Mouse (Mus musculus): ENCODE measurements around the gene Etl4. TPM values are rescaled to one million over a fixed set of nuclear protein-coding genes. Genes with fewer than 3 reads are reported as not detected.

The Etl4 gene
- total and polyA plus RNA-seq, 3 experiments, result 10.1 to 29.4 (median 23.3) TPM

DNA sequence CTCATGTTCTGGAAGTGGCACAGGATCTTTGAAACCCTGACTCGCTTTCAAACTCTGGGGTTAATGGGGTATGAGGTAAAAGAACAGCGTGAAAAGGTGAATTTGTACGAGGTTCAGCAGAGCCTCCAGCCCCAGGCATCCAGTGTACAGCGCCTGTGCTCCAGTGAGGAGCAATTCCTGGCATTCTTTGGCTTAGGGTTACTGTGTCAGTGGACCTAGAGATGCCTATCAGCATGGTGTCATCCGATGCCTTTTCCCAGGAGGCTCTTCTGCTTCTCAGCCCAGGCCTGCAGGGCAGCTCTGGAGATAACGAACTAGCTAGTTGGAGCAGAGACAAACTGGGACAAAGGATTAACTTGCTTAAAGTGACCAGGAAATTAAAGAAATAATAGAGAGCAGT, 653.5 kb downstream of the Etl4 start:
- DNase-seq, result no peak

DNA sequence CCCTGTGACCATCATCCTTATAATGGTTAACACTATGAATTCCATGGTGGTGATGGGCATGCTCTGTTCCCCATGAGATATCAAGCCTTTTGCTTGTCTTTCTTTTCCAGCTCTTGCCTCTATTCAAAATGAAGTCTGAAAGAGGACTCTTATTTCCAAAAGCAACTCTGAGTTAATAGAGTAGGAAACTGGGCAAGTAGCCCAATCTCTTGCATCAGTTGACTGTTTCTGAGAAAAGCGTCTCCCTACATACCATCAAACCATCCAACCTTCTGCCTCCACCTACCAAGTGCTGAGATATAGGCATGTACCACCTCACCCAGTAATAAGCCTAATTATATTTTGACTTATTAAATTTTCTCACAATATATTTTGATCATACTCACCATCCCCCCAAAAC, 658.9 kb downstream of the Etl4 start:
- no peak for DNase-seq

- no peak for DNase-seq
These were observed 662.4 kb downstream of the Etl4 start for GRCm38 (mm10) chr2:20571940-20572339.

GRCm38 (mm10) chr2:20580331-20580730, 670.8 kb downstream of the Etl4 start:
- no peak for DNase-seq

- no peak for DNase-seq
These were observed 673.5 kb downstream of the Etl4 start for GRCm38 (mm10) chr2:20583032-20583431.

- no peak for DNase-seq
These were observed 674.1 kb downstream of the Etl4 start for GRCm38 (mm10) chr2:20583562-20584153.

DNA sequence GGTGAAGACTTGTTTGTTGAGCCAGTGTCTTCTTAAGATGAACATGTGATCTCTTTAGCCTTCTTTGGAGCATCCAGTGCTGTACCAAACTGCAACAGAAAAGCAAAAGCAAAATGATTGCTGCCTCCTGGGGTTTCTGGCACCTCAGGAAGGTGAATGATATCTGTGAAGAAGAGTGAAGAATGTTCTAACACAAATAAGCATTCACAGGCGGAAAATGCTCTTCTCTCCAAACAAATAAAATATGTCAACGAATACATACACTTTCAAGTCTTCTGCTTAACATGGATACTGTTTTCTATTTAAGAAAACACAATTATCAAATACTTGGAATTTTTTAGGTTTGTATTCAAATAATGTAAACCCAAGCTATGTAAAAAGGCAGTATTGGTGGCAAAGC, 678.3 kb downstream of the Etl4 start:
- DNase-seq, result no peak

DNA sequence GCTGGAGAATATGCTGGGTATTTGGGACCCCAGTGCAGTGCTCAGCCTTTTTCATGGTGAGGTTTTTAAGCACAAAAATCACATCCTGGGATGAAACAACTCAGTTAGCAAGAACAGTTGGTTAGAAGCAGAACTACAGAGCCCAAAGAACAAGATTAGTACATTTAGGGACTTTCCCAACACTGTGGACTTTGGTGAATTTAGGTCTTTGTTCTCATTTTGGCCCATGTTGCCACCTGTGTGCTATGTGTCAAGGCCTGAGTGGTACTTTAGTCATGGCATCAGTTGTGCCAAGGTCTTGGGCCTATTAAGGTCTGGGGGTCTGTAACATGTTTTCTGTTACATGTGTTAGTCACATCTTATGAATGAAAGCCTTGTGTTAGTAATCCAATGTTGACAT, 679.1 kb downstream of the Etl4 start:
- DNase-seq, result no peak

GRCm38 (mm10) chr2:20594129-20594528, 684.5 kb downstream of the Etl4 start:
- no peak for DNase-seq

DNA sequence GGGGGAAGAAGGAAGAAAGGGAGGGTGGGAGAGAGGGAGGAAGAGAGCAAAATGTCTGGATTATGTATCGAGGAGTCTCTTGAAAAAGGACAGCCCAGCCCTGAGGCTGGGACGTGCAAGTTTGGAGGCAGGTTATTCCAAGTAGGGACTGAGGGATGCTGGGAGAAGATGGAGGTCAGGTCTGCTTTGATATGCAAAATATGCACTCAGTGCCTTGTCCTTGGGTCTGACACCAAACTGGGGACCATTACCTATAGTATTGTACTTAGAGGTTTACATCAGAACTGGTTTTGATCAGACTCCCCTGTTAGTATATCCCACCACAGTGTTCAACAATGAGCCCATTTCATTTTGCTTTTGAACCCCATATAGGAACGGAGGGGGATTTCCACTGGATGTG, 685.4 kb downstream of the Etl4 start:
- DNase-seq, result no peak

- DNase-seq, result no peak
These were observed 687.0 kb downstream of the Etl4 start for GRCm38 (mm10) chr2:20596558-20596957.

- no peak for DNase-seq
These were observed 687.6 kb downstream of the Etl4 start for GRCm38 (mm10) chr2:20597193-20597592.

- no peak for DNase-seq
These were observed 693.1 kb downstream of the Etl4 start for GRCm38 (mm10) chr2:20602656-20603055.

DNA sequence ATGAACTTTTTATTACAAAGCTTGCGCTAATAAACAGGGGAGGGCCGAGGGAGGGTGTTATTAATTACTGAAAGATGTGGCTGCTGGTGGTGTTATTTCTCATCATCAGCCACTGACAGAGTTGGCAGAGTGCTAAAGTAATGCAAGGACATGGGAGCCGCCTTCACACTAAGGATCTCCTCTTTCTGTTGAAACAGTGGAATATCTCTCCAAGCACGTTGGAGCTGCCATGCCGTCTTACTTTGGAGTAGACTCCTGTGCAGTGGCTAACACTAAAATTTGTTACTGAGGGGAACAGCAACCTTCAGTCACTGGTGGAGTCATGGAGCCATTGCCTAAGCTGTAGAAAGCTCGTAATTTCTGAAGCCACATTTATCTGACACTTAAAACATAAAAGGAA, 694.0 kb downstream of the Etl4 start:
- no peak for DNase-seq

GRCm38 (mm10) chr2:20603991-20604390, 694.4 kb downstream of the Etl4 start:
- DNase-seq, result no peak

DNA sequence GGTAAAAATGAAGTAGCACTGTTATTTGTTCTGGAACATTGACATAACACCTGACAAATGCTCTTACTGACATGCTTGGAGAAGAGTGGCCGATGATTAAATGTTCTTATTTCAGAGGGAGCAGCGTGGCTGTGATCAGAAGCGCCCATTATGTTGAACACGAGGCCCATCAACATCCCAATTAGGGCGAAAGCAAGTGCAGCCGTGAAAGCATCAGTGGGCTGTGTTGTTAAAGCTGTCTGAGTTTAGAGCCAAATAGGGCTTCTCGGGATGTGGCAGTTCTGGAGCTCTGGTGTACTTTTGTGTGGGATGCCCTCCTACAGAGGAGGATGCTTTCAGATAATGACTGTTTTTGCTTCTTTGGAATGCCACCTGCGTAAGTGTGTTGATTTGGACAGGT, 699.6 kb downstream of the Etl4 start:
- no peak for DNase-seq

GRCm38 (mm10) chr2:20615948-20616347, 706.4 kb downstream of the Etl4 start:
- DNase-seq, result peak; percentile 18

GRCm38 (mm10) chr2:20618396-20618795, 708.8 kb downstream of the Etl4 start:
- no peak for DNase-seq

- no peak for DNase-seq
These were observed 710.3 kb downstream of the Etl4 start for GRCm38 (mm10) chr2:20619881-20620280.

DNA sequence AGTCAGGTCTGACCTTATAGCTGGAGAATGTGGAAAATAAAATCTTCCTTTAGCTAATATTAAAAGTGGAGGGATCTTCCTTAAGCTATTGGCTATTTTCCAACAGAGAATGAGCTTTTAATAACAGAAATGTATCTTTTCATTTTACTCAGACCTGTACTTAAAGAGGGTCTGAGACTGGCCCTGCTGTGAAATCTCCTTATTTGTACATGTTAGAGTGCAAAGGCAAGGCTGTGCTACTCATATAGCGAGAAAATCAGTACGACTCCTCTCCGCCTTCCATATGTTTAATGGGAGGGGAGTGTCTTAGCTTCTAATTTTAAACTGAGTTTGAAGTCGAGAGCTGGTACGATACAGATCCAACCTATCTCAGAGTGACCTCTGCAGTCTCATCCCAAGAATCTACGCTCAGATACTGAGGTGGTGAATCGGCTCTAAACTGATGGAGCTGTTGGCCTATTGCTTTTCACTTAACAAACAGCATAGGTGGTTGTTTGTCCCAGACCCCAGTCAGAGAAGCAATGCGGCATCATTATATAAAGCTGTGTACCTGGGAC, 719.7 kb downstream of the Etl4 start:
- no peak for DNase-seq

DNA sequence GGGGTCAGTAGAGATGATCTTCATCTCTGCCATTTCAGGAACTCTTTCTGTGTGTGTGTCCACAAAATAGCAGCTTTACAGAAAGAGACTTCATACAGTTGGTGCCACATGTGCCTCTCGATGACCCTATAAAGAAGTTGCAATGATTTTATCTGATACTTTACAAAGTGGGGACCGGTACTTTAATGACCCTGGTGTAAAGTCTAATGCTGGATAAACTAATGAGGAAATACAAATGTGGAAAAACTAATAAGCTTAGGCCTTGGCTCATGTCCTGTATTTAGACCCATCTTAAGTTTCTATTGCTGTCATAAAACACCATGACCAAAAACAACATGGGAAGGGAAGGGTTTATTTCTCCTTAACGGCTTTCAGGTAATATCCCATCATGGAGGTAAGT, 729.0 kb downstream of the Etl4 start:
- DNase-seq, result no peak

- no peak for DNase-seq
These were observed 730.1 kb downstream of the Etl4 start for GRCm38 (mm10) chr2:20639721-20640120.

DNA sequence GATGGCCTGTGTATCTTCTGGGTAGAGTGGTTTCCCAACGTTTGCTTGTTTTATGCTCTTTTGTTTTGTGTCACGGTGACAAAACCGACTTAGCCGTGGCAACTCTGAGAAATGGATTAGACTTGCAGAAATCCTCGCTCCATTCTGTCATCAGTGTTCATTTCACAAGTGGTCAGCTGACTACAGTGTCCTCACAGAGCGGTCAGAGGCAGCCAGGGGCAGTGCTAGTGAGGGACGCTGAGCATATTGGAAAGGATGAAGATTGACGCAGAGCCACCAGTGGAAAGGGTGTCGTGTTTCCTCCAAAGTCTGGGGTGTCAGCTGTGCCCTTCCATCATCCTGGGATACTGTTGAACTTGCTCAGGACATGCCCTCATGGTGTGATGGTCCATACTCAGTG, 733.2 kb downstream of the Etl4 start:
- DNase-seq, result peak; percentile 57

DNA sequence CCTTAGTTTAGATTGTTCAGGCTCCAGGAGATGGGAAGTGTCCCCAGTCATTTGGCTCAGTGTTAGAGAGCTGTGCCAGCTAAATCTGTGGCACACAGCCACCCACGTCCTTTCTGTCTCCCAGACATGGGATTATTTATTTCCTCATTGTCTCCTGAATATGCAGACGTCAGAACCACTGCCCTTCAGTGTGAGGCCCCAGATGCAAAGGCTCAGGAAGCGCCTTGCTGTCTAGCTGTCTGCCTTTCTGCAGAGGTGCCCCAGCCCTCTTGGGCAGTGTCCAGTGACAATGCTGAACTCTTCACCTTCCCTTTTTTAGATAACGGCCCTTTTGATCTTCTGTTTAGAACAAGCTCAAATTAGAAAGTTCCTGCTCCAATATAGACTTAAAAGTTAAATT, 740.2 kb downstream of the Etl4 start:
- peak; percentile 85 for DNase-seq

- DNase-seq, result no peak
These were observed 743.5 kb downstream of the Etl4 start for GRCm38 (mm10) chr2:20653116-20653515.
